Mouse (Mus musculus) left cerebral cortex, adult 18-20 months (tissue): ENCODE measurements around the gene Hcn1. TPM values are rescaled to one million over a fixed set of nuclear protein-coding genes. Genes with fewer than 3 reads are reported as not detected.
A peak's percentile ranks its signal among the peaks of the same experiment; 100 is the strongest.

Source experiments
- DNase-seq, 2 experiments: peaks; one replicate each; pipeline ENCODE4 v3.0.0; 2021 to 2022; ENCODE audit warnings: low spot score in 2 of 2, mixed read lengths in 1 of 2
- total RNA-seq, 2 experiments: library from RNA; stranded (reverse); gene quantifications; 2 replicates each; pipeline ENCODE4 v1.2.3; 2021

Hcn1 gene
- total RNA-seq, 2 experiments from 2014 or later = 35.2 to 36.5 TPM

DNA sequence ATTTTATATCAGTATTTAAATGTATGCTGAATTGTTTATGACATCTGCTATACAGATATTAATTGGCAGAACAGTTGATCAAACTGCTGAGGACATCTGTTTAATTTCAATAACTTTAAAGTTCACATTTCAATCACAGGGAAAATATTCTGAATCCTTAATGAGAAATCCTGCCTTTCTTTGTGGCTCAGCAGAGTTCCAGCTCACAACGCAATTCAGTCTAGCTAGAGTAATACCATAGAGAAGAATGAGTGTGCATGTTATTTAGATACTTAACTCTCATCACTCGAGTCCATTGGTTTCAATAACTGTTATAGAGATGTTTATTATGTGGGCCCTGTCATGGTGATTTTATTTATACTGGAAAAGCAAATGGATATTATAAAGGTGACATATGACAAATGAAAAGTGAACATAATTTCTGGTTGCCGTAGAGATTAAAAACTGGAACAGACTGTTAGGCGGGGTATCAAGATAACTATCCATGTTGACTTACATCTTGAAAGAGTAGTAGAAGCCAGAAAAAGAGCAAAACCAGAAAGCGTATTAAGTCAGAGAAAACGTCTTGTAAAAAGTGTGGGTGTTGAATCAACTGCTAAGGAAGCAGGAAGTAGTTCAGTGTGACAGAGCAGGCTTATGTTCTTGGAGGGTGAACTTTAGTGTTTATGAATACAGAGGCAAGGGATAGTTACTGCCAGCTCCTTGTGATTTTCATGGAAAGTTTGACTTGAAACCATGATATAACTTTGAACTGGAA is 250.0 kb downstream of the Hcn1 start:
- no peak for DNase-seq

DNA sequence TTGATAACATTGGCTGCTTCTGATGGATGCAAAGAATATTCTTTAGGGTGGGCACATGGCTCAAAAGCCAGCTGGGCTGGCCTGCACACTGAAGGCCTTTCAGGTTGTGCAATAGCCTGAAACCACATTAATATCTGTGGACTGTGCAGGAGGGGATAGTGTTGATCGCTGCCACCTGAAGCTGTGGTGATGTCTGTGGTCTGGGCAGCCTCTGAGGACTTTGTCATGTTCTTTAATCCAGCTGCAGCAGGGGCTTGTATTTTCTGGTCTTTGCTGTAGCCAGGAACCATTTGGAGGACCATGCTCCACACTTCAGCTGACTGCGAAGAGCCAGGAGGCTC is 250.6 kb downstream of the Hcn1 start:
- no peak for DNase-seq

DNA sequence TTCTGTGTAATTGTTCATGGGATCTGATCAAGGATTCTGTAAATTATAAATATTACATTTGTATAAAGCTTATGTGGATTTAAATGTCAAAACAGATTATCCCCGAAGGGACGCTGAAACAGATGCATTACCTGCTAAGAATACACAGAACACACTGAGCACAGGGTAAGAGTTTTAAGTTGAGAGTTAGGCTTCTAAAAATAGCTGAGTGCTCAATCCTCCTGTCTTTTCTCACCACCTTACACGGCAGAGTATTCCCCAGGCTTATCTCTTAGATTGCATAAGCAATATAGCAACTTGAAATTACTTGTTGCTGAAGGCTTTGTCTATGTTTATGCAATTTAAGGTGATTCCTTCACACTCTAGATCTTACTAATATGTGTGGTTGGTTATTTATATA is 256.3 kb downstream of the Hcn1 start:
- no peak for DNase-seq

DNA sequence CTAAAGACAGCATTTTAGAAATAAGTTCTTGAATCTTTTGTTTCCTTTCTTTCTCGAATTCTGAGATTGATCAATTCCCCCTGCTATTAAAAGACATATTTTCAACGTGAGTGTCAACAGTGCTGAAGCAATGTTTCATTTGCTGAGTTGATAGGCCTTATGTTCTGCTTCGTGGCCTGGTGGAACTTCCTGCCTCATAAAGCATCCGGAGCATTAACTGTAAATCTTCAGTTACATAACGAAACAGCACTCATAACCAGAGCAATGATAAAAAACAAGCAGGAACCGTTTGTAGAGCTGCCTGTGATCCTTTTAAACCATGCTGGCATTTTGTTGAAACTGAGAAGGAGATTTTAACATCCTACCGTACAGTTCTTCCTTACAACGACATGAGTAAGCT is 275.7 kb downstream of the Hcn1 start:
- DNase-seq = no peak

DNA sequence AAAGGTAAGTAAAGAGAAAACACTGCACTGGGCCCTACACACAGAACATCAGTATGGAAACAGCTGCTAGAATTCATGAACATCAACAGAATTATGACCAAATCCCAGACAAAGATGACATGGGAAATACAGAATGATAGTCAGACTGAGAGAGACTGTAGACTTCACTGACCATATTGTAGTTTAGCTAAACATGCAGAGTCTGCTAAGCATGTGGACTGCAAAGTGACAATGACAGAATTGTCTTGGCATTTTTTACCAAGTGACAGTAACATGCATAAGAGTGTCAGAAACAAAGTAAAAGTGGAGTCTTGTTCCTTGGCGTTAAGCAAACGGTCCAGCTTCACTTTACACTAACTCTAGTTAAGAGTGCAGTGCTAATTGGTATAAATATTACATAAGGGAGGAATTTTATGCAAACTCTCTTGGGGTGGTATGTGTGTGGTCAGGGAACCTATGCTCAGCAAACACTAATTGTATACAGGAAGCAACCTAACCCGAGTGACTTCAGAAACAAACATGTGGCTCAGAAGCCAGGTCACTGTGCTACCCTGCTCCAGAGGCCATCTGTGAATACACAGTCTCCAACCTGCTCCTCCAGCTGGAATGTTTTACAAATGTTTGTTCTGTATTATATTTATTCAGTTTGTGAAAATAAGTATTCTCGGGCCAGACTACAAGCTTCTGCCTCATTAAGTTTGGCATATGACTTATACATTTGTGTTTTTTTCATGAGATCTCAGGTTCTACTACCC is 278.5 kb downstream of the Hcn1 start:
- DNase-seq = no peak

DNA sequence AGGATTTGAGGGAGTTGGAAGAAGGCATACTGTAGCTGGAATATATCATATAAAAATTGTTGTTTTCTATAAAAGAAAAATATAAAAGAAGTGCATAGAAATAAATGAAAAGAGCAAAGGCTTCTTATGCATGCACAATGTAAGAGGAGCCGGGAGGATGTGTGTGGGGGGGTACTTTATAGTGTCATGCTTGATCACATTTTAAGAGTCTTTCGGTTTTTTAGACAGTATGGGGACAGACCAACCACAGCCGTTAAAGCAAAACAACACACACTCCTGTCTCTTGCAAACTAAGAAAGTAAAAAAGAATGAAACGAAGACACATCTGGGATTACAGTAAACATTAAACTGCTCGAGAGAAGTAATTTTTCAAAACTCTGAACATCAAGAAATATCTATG is 290.0 kb downstream of the Hcn1 start:
- DNase-seq = no peak

DNA sequence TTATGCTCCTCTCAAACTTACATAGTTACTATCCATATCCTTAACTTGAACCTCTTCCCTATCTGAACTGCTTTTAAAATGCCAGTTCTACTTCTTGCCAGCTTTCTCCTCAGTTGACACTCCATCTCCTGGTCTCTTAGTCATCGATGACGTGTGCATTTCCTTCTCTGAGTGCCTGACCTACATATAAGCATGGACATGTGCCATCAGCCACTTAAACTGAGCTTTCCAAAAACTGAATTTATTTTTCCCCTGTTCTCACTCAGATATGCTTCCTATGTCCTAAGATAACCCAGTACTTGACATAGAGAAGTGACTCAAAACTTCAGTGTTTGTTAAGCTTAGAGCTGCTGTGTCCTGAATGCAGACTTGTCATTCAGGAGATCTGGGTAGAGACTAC is 295.9 kb downstream of the Hcn1 start:
- DNase-seq = peak; percentile 28 to 39

DNA sequence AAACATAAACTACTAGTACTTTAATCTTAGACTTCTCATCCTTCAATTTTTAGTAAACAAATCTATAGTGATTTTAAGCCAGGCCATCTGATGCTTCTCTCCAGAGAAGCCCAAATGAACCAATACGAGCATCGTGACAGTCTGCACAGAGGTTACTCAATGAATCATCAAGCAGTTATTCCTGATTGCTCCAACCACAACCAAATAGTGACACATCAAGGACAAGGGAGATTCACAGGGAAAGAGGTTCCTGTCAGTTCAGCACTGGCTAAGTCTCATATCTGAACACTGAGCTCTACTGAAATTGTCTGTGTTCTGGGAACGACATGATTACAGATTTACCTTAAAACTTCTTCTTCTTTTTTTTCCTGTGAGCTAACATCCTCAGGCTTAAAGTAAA is 305.7 kb downstream of the Hcn1 start:
- no peak for DNase-seq

DNA sequence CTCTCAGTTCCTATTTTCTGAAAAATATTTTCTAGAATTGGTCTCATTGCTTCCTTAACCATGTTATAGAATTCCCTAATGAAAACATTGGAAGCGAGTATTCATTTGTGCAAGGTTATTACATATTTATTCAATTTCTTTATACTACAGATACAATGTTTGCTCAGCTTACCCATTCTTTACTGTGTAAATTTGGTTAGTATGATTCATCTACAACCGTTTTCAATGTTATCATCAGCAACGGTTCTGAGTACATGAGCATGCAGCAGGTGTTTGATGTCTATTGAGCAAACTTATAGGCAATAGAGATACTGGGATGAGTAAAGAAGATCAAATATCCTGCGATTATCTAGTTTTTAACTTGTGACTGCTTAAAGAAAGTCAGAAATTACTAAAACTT is 327.6 kb downstream of the Hcn1 start:
- DNase-seq = no peak

DNA sequence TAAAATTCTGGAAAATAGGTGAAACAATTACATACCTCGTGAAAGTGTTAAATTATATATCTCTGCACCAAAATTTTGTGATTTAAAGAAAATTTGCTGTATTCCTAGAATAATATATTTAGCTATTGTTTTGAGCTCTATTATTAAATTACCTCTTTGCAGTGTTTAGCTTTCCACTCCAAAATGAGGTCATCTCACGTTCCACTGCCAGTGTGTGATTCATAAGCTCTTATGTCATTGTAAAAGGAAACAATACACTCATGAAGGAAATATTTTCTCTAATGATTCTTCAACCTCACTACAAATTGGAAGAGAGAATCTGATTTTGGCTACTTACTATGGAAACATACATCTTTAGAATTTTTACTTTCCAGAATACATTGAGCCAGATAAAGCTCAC is 329.6 kb downstream of the Hcn1 start:
- no peak for DNase-seq

DNA sequence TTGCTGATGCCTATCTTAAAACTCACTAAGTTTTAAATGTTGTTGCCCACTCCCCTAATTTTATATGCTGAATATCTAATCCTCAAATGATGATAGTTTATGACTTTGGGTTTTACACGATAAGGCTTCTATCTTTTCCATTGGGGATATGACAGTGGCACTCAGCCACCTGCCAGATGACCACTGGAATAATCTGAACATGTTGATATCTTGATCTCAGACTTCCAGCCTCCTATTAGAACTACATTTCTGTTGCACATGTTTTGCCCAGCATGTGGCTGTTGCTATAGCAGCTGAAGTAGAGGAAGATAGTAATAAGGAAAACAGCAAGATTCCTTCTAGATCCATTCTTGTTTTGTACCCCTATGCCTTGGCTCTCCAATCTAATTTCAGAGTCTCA is 336.6 kb downstream of the Hcn1 start:
- DNase-seq = no peak

DNA sequence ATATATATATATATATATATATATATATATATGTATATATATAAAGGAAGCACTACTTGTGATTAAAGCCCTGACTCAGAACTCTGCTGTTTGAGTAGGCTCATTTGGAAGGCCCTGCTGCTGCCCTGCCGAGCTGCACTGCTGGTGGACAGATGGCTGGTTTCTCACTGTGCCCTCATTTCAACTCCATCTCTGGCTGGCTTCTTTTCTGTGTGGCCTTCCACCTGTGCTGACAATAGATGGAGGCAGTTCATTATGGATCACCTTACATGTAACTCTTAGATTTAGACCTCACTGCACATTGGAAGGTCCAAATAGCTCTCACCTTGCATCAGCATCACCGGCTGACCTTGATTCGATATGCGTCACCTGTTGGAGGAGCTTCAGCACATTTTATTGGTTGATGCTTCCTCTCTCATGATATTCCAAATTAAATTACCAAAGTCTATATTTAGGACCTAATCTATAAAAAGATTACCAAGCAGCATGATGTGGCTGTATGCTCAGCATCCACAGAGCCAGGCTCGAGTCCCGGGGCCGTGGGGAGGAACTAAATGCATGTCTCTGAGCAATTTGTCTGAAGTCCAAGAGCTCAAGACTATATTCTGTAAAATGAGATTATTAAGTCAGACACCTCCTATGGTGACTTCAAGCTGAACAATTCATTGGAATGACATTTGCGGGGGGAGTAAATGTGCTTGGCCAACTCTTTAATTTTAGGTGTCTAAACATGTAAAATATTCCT is 338.6 kb downstream of the Hcn1 start:
- no peak for DNase-seq

DNA sequence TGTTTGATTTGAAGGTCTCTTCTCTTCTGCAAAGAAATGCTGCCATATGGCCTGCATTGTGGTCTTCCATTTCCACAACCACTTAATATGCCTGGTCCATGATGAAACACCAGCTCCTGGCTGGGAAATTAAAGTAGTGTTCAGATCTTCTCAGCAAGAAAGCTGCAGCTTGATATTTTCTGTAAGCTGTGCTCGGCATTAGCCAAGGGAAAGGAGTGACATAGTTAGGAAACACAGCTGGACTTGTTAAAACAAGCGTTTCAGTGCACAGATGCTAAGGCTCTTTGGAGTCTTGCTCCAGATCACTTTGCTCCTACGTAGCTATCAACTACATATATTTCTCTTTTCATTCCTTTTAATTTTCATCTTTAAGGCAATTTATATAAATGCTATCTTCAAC is 344.7 kb downstream of the Hcn1 start:
- no peak for DNase-seq

DNA sequence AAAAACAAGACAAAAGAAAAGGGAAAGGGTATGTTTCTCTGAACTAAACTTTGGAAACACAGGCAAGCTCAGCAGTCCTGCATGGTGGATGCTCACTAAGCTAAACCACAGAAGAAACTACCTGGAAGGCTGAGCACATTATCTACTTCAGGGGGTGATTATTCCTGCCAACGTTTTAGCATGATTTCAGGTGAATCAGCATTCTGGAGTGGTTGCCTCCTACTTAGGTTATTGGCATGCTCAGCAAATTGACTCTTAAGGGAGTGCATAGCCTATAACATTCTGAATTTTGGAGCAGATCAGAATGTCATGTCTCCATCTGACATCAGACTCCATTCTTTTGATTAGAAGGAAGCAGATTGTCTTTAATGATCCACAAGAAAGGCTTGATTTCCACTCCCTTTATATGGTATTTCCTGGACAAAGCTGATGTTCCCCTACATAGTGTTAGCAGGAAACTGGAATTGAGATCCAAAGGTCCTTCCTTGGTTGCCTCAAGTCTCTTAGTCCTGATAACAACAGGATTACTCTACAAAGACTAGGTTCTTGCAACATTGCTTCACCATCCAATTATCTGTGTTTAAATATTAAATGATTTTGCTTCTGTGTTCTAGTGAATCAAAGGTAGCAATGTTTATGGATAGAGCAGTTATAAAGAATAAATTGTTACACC is 345.7 kb downstream of the Hcn1 start:
- no peak for DNase-seq

DNA sequence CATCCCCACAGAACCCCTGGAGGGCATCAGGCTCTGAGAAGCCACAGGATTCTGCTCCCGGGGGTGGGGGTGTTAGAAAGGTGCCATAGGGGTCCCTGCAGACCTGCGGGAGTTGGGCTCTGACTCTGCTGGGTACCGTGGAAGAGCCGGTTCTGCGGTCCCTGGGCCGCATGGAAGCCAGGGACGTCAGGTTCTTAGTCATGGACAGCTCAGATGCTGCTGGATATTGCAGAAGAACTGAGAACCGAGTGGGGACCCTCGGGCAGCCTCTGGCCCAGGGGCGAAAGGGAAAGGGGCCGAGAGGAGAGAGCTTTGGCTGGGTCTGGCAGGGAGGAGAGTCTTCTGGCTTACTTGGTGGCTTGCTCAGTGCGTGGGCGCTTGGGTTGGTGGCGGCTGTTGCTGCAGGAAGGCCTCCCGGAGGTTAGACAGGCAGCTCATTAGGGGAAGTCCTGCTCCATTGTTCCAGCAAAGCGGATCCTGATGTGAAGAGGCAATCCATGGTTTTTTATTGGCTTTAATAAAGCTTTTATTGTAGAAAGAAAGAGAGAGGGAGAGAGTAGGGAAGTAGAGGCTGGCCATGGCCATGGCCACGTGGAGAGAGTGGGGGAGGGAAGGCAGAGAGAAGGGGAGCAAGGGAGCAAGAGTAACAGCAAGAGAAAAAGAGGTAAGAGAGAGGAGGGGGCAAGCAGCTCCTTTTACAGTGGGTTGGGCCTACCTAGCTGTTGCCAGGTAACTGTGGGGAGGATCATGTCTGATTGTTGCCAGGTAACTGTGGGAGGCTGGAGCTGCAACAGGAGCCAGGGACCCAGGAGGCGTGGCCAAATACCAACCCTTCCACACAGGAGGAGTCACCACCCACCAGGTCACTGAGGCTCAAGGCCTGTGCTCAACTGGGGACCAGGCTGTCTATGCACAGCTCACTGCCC is 356.6 kb downstream of the Hcn1 start:
- DNase-seq = no peak

DNA sequence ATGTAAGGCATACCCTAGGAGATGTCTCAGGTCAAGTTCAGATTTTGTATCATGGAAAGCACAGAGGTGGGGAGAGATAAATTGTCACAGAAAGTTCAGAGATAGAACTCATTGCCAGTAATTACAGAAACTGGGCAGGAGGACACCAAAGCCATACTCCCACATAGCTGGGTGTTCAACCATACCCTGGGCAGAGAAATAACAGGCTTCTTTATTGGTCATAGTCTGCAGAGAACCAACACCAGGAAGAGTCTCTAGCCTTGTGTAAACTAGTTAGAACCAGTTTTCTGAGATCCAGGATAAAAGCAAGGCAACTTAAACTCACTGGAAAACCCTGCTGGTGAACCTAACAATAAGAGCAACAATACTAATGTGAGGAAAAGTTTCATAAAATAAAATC is 362.5 kb downstream of the Hcn1 start:
- no peak for DNase-seq

DNA sequence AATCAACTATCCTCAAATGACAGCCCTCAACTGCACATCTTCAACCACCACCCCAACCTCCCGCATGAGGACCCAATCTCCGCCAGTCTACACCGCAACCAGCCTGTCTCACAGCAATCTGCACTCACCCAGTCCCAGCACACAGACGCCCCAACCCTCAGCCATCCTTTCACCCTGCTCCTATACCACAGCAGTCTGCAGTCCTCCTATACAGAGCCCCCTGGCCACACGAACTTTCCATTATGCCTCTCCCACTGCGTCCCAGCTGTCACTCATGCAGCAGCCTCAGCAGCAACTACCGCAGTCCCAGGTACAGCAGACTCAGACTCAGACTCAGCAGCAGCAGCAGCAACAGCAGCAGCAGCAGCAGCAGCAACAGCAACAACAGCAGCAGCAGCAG is 373.3 kb downstream of the Hcn1 start:
- no peak for DNase-seq

DNA sequence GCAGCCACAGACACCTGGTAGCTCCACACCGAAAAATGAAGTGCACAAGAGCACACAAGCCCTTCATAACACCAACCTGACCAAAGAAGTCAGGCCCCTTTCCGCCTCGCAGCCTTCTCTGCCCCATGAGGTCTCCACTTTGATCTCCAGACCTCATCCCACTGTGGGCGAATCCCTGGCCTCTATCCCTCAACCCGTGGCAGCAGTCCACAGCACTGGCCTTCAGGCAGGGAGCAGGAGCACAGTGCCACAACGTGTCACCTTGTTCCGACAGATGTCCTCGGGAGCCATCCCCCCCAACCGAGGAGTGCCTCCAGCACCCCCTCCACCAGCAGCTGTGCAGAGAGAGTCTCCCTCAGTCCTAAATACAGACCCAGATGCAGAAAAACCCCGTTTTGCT is 373.7 kb downstream of the Hcn1 start:
- no peak for DNase-seq

DNA sequence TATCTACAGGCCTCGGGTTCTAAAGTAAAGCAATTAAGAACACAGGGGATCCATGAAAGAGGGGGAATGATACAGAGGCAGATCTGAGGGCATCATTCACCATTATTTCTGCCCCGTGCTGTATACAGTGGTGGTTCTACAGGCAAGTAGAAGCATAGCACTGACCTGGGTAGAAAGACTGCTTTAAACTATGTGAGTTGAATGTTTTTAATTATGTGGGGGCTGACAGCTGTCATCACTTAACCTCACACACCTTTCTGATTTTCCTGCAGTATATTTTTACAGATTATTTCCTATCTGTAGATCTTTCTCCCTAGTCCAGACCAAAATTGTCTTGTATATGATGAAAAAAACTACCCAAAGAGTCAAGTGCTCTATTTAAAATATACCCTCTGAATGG is 382.2 kb downstream of the Hcn1 start:
- no peak for DNase-seq

DNA sequence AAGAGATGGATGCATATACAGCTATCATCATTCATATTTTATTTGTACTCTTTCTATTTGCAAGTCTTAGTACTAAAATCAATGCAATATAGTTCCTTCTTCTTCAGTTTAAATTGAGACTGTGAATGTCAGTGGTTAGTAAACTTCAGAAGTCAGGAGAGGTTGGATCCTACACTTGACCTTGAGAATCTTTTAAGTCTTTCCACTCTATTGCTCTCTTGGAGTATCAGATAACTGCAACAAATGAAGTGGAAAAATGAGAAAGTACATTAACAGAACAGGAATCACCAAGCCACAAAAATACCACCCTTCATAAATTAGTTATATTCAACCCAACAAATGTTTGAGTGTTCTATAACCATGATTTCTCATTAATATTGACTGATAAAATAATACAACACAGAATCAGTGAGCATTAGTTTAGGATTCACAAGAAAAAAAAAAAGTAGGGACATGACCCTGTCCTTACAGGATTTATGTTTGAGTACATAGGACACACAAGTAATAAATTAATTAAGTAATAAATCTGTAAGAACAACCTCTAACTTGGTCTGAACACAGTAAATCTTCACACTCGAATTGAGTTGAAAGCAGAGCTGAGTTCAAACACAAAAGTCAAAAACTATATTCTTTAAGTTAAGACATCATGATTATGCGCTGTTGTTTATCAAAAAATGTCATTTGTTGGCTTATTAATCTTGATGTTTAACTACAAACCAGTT is 397.8 kb downstream of the Hcn1 start:
- DNase-seq = no peak
